In genomic region chr14:30875955-30876354, GRCm38 (mm10) we compare ENCODE assay signal across 19 mouse cellular contexts. TPM values are rescaled to one million over a fixed set of nuclear protein-coding genes. Genes with fewer than 3 reads are reported as not detected.
DNase-seq lines count a peak whose midpoint lies in the region; ATAC-seq and TF ChIP-seq lines count a peak whose summit lies in the region.
"Had no signal": no experiment of that assay in that cellular context is flagged by ENCODE, and none has a peak within 500 bp of the region (broad histone marks: within the 10 kb centered on the region; RNA-seq: fewer than 3 reads in every experiment).

No protein-coding gene starts in this region.

- H3K9ac ChIP-seq in lung, embryonic 14.5 days = no peak overlapping the region
- H3K9ac ChIP-seq: hindbrain, embryonic 13.5 days; lung, embryonic 15.5 days had no signal

- H3K36me3 ChIP-seq in lung, embryonic 14.5 days (ENCODE audit: insufficient read depth) = peaks cover 44% of the 10 kb centered on the region

- no peaks in the 10 kb centered on the region for H3K27me3 ChIP-seq in lung, embryonic 14.5 days (ENCODE audit: insufficient read depth, low read length)
- H3K27me3 ChIP-seq: hindbrain, embryonic 13.5 days; lung, embryonic 15.5 days had no signal

- peak; percentile 42 for DNase-seq in lung, embryonic 14.5 days
- DNase-seq in lung, postnatal 14 days = no peak
- DNase-seq in kidney, postnatal 25 days = peak; percentile 27 to 55
- DNase-seq in layer of hippocampus, adult 18-20 months (ENCODE audit: low spot score in 2 of 2) = no peak
- DNase-seq in retina, postnatal 1 day = no peak
- DNase-seq: cerebellum, adult 11-12 months; gastrocnemius, postnatal 14 days; right cerebral cortex, postnatal 14 days; thymus, postnatal 14 days had no signal

- no peak overlapping the region for H3K4me2 ChIP-seq in lung, embryonic 14.5 days
- H3K4me2 ChIP-seq: hindbrain, embryonic 13.5 days; lung, embryonic 15.5 days had no signal

- WGBS in lung, embryonic 14.5 days = 64% methylated on average over 9 of the region's 9 CpGs

- ATAC-seq in lung, embryonic 14.5 days (ENCODE audit: insufficient read depth) = no peak
- peak; percentile 46 for ATAC-seq in granulocyte monocyte progenitor cell, adult 5-6 weeks (replicated peaks; ENCODE audit: poor library complexity, severe bottlenecking)
- peak; percentile 25 for ATAC-seq in megakaryocyte progenitor cell, adult 5-6 weeks (replicated peaks; ENCODE audit: poor library complexity)
- ATAC-seq: forebrain, embryonic 14.5 days had no signal

- no peak overlapping the region for H3K4me3 ChIP-seq in lung, embryonic 14.5 days (ENCODE audit: low read depth, low read length)
- H3K4me3 ChIP-seq: hindbrain, embryonic 13.5 days; layer of hippocampus, adult 2 months; lung, embryonic 15.5 days had no signal

- TF ChIP-seq CTCF in lung, embryonic 14.5 days (IDR thresholded peaks at IDR 0.05; ENCODE audit: low read depth) = no peak

- no peak overlapping the region for H3K27ac ChIP-seq in lung, embryonic 14.5 days (ENCODE audit: low read depth)
- H3K27ac ChIP-seq: hindbrain, embryonic 13.5 days; layer of hippocampus, adult 2 months; lung, embryonic 15.5 days had no signal

- H3K4me1 ChIP-seq in lung, embryonic 14.5 days (ENCODE audit: insufficient read depth) = peaks cover 13% of the 10 kb centered on the region; the same call in 1 of the 2 replicates

- H3K9me3 ChIP-seq in lung, embryonic 14.5 days (ENCODE audit: low read depth, low read length) = no peaks in the 10 kb centered on the region
- H3K9me3 ChIP-seq: hindbrain, embryonic 13.5 days; lung, embryonic 15.5 days had no signal

RNA-seq across cellular contexts. Expression of gene Mustn1, which starts 3.0 kb away (rescaled TPM):
- 3.8 and 5.1 TPM in 2 replicates for polyA plus RNA-seq in lung, embryonic 14.5 days (2014; fragmentation: Nextera tagmentation; extraction: Ambion mirVana)
- total RNA-seq in granulocyte monocyte progenitor cell, adult 5-6 weeks (2014; fragmentation: Nextera tagmentation) = 2.9 TPM in 1 of 2 replicates, not detected in the other
- 0.65 and 2.2 TPM in 2 replicates for total RNA-seq in granulocyte monocyte progenitor cell, adult 5-6 weeks (2017)
- total RNA-seq in megakaryocyte progenitor cell, adult 5-6 weeks (2015) = 0.47 and 0.49 TPM in 2 replicates
- 0.27 and 0.50 TPM in 2 replicates for total RNA-seq in megakaryocyte progenitor cell, adult 5-6 weeks (2017)
- 1 to 10 TPM in 1 of 2 experiments, under 1 TPM in 1; 0.89 to 1.8 TPM for total RNA-seq in layer of hippocampus, adult 18-20 months (2021)
- total RNA-seq: monocyte, adult 5-6 weeks had no signal

RNA-seq across cellular contexts. Expression of gene Itih4, which starts 10.3 kb away (rescaled TPM):
- polyA plus RNA-seq in lung, embryonic 14.5 days (2014; fragmentation: Nextera tagmentation; extraction: Ambion mirVana) = not detected in 2 replicates
- not detected in 2 replicates for total RNA-seq in granulocyte monocyte progenitor cell, adult 5-6 weeks (2014; fragmentation: Nextera tagmentation)
- total RNA-seq in granulocyte monocyte progenitor cell, adult 5-6 weeks (2017) = not detected in 2 replicates
- total RNA-seq in megakaryocyte progenitor cell, adult 5-6 weeks (2015) = not detected in 2 replicates
- not detected in 2 replicates for total RNA-seq in megakaryocyte progenitor cell, adult 5-6 weeks (2017)
- under 1 TPM in 1 of 2 experiments, not detected in 1; 0.15 TPM for total RNA-seq in layer of hippocampus, adult 18-20 months (2021)
- total RNA-seq: common myeloid progenitor, adult 5-6 weeks; gastrocnemius, postnatal 14 days; left cerebral cortex, postnatal 14 days; monocyte, adult 5-6 weeks had no signal
- polyA plus RNA-seq: embryonic facial prominence, embryonic 14.5 days; forebrain, embryonic 14.5 days; hindbrain, embryonic 13.5 days had no signal

RNA-seq across cellular contexts. Expression of gene Itih3, which starts 47.6 kb away (rescaled TPM):
- 0.31 and 0.71 TPM in 2 replicates for polyA plus RNA-seq in lung, embryonic 14.5 days (2014; fragmentation: Nextera tagmentation; extraction: Ambion mirVana)
- total RNA-seq in granulocyte monocyte progenitor cell, adult 5-6 weeks (2014; fragmentation: Nextera tagmentation) = not detected in 2 replicates
- not detected in 2 replicates for total RNA-seq in granulocyte monocyte progenitor cell, adult 5-6 weeks (2017)
- not detected in 2 replicates for total RNA-seq in megakaryocyte progenitor cell, adult 5-6 weeks (2015)
- total RNA-seq in megakaryocyte progenitor cell, adult 5-6 weeks (2017) = not detected in 2 replicates
- 10 to 100 TPM; 25.6 to 31.0 TPM for total RNA-seq in layer of hippocampus, adult 18-20 months (2021)
- total RNA-seq: common myeloid progenitor, adult 5-6 weeks; monocyte, adult 5-6 weeks had no signal

RNA-seq across cellular contexts. Expression of gene Tmem110, which starts 50.6 kb away (rescaled TPM):
- 32.2 and 33.7 TPM in 2 replicates for polyA plus RNA-seq in lung, embryonic 14.5 days (2014; fragmentation: Nextera tagmentation; extraction: Ambion mirVana)
- total RNA-seq in granulocyte monocyte progenitor cell, adult 5-6 weeks (2014; fragmentation: Nextera tagmentation) = 7.3 and 11.7 TPM in 2 replicates
- 6.3 and 9.1 TPM in 2 replicates for total RNA-seq in granulocyte monocyte progenitor cell, adult 5-6 weeks (2017)
- total RNA-seq in megakaryocyte progenitor cell, adult 5-6 weeks (2015) = 7.1 and 10.9 TPM in 2 replicates
- 6.4 and 9.8 TPM in 2 replicates for total RNA-seq in megakaryocyte progenitor cell, adult 5-6 weeks (2017)
- total RNA-seq in layer of hippocampus, adult 18-20 months (2021) = 10 to 100 TPM; 18.5 to 20.6 TPM

Comparison
In these comparisons a context has a peak if more than half of its experiments do, and no peak if none do; other contexts are left out.
1. DNase-seq: peak in lung, embryonic 14.5 days (single experiment) and kidney, postnatal 25 days (2 of 2); none in lung, postnatal 14 days (single experiment), layer of hippocampus, adult 18-20 months (0 of 2) and retina, postnatal 1 day (single experiment).
2. RNA of gene Itih3, which starts 47.6 kb away (total RNA-seq): 25.6 to 31.0 TPM in layer of hippocampus, adult 18-20 months; not detected in granulocyte monocyte progenitor cell, adult 5-6 weeks and not detected in megakaryocyte progenitor cell, adult 5-6 weeks; every median in the first group is over 10 times any median in the second.